Mouse (Mus musculus) heart, postnatal 0 days (tissue): ENCODE data around the gene Cse1l.

Experiments used
- CTCF ChIP-seq: IDR thresholded peaks from 2 replicates; pipeline ENCODE4 v1.5.1; 2016; ENCODE audit warnings: antibody characterized with exemption, control low read depth, low read depth
- EP300 ChIP-seq: IDR thresholded peaks from 2 replicates; pipeline ENCODE4 v1.6.1; 2016; ENCODE audit warnings: antibody characterized with exemption, low read depth

GRCm38 (mm10) chr2:166960648-166961330 is 54.9 kb downstream of the Cse1l start:
- TF ChIP-seq CTCF (no peak), EP300 (no peak)
